Mouse (Mus musculus) large intestine, adult 2 months (tissue): ENCODE results near the gene Ccdc171. TPM values are rescaled to one million over a fixed set of nuclear protein-coding genes. Genes with fewer than 3 reads are reported as not detected.

Source experiments
- DNase-seq: peaks from one replicate; pipeline ENCODE4 v3.0.0-alpha.2; 2012; ENCODE audit warnings: low read depth, low spot score
- whole genome bisulfite sequencing: fragments of 180-500 bp; shearing (Covaris S2); methylation state at CpG from one replicate; pipeline ENCODE4 v1.1.7; 2018; 5-methylcytosine and 5-hydroxymethylcytosine counted together
- polyA plus RNA-seq: library from polyadenylated mRNA; depleted of rRNA; stranded (reverse); fragments of >200 nt; gene quantifications from 2 replicates; pipeline ENCODE4 v1.2.3, GENCODE M21; 2012; rRNA removed

The Ccdc171 gene
- polyA plus RNA-seq, 1 experiment = 0.19 TPM

GRCm38 (mm10) chr4:83878236-83878635 lies 352.9 kb downstream of the Ccdc171 start:
- WGBS = 54% methylated on average over 8 of the region's 8 CpGs
- no peak for DNase-seq

GRCm38 (mm10) chr4:83888459-83889054 lies 363.2 kb downstream of the Ccdc171 start:
- WGBS = 33% methylated on average over 13 of the region's 13 CpGs
- no peak for DNase-seq

GRCm38 (mm10) chr4:83902081-83902645 lies 376.8 kb downstream of the Ccdc171 start:
- no peak for DNase-seq
- WGBS = 72% methylated on average over 9 of the region's 9 CpGs

Other genes with a start within 250 kb of the Ccdc171 start
- gene Ttc39b, start 201.3 kb upstream of the Ccdc171 start, polyA plus RNA-seq = 2.7 and 5.4 TPM in 2 replicates
- 6.0 and 10.5 TPM in 2 replicates for gene Snapc3, start 107.8 kb upstream of the Ccdc171 start, polyA plus RNA-seq
- 6.3 and 11.1 TPM in 2 replicates for gene Psip1, start 39.1 kb upstream of the Ccdc171 start, polyA plus RNA-seq